Mouse (Mus musculus) cerebellum, adult 2 months (tissue): ENCODE results near the gene Pp2d1.

ENCODE experiments used
- CTCF ChIP-seq: fragments of 200-500 bp; IDR thresholded peaks from 2 replicates; pipeline ENCODE4 v1.5.1; 2011; ENCODE audit warnings: low read depth, mild to moderate bottlenecking, control low read depth, low read length, moderate library complexity, borderline replicate concordance; ENCODE audit not compliant: insufficient read depth
- POLR2A ChIP-seq: fragments of 200-500 bp; IDR thresholded peaks from 2 replicates; pipeline ENCODE4 v1.6.1; 2011; ENCODE audit warnings: low read length, control low read depth, borderline replicate concordance; ENCODE audit not compliant: insufficient read depth

DNA sequence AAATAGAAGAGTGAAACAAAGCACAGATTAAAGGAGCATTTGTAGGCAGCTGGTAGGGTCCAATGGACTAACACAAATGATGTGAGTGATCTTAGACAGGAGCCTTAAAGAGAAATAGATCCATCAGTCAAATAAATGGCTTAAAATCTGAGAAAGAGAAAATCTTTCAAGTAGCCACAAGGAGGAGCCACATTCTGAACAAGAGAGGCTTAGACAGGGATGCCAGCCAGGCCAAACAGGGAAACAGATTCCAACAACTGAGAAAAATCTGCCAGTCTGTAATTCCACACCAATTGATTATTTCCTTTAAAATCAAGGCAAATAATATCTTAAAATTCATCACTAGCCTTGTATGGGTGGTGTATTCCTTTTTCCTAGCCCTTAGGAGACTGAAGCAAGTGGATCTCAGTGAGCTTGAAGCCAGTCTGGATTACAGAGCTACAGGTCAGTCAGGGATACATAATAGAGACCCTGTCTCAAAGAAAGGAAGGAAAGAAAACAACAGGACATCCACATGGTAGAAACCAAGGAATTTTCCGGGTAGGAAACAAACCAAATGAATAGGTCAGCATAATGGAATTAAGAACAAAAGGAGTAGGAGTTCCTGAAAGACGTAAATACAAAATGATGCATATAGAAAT, 26.8 kb downstream of the Pp2d1 start:
- TF ChIP-seq CTCF (peak; percentile 46; the same call in 1 of the 2 replicates), POLR2A (no peak)
